Mouse (Mus musculus) forebrain, embryonic 15.5 days (tissue): ENCODE data around the gene Tmem120a. TPM values are rescaled to one million over a fixed set of nuclear protein-coding genes. Genes with fewer than 3 reads are reported as not detected.

ENCODE experiments used
- ATAC-seq: fragments of 200-750 bp; cut with Nextera tagmentation; replicated peaks from 2 replicates; pipeline ENCODE4 v1.8.0; 2017; ENCODE audit warnings: mild to moderate bottlenecking, moderate TSS enrichment, moderate library complexity
- H3K27ac ChIP-seq: fragments of 300-500 bp; sonication (generic); replicated peaks from 2 replicates; pipeline ENCODE4 v1.5.1; 2015; ENCODE audit warnings: mild to moderate bottlenecking, inconsistent platforms
- H3K27me3 ChIP-seq: fragments of 300-500 bp; sonication (generic); 2 replicates; pipeline ENCODE4 v1.6.1; 2015; ENCODE audit warnings: inconsistent platforms
- H3K36me3 ChIP-seq: fragments of 300-500 bp; sonication (generic); 2 replicates; pipeline ENCODE4 v1.6.1; 2015; ENCODE audit warnings: mild to moderate bottlenecking, inconsistent platforms
- H3K4me1 ChIP-seq: fragments of 300-500 bp; sonication (generic); 2 replicates; pipeline ENCODE4 v1.6.1; 2015; ENCODE audit warnings: inconsistent platforms
- H3K4me2 ChIP-seq: fragments of 300-500 bp; sonication (generic); replicated peaks from 2 replicates; pipeline ENCODE4 v1.6.1; 2015; ENCODE audit warnings: mild to moderate bottlenecking, inconsistent platforms
- H3K4me3 ChIP-seq: fragments of 300-500 bp; sonication (generic); 2 replicates; pipeline ENCODE4 v1.5.1; 2015; ENCODE audit warnings: mild to moderate bottlenecking, inconsistent platforms
- H3K9ac ChIP-seq: fragments of 300-500 bp; sonication (generic); replicated peaks from 2 replicates; pipeline ENCODE4 v1.6.1; 2015; ENCODE audit warnings: mild to moderate bottlenecking, inconsistent platforms
- H3K9me3 ChIP-seq: fragments of 300-500 bp; sonication (generic); 2 replicates; pipeline ENCODE4 v1.6.1; 2016; ENCODE audit warnings: inconsistent platforms
- WGBS: fragments of 180-500 bp; shearing (Covaris S2); methylation state at CpG from one replicate; pipeline ENCODE4 v1.1.7; 2015; ENCODE audit warnings: mixed read lengths; 5-methylcytosine and 5-hydroxymethylcytosine counted together
- polyA plus RNA-seq: library from polyadenylated mRNA; unstranded; fragments of >200 nt; fragmentation: Nextera tagmentation; extraction: Ambion mirVana; gene quantifications from 2 replicates; pipeline ENCODE4 v1.2.1, GENCODE M21; 2015

Gene Tmem120a
- polyA plus RNA-seq, 1 experiment from 2014 or later, result 80.7 TPM

GRCm38 (mm10) chr5:135730278-135730677 lies 14.0 kb downstream of the Tmem120a start:
- Histone ChIP-seq H3K4me1 (peaks cover 26% of the 10 kb centered on the region), H3K4me3 (no peak overlapping the region), H3K9ac (no peak overlapping the region), H3K36me3 (peaks cover 67% of the 10 kb centered on the region), H3K27me3 (no peaks in the 10 kb centered on the region), H3K9me3 (no peaks in the 10 kb centered on the region), H3K4me2 (no peak overlapping the region), H3K27ac (no peak overlapping the region)
- 94% methylated on average over 10 of the region's 10 CpGs for WGBS
- no peak for ATAC-seq

GRCm38 (mm10) chr5:135729351-135729750 lies 14.9 kb downstream of the Tmem120a start:
- no peak for ATAC-seq
- Histone ChIP-seq H3K4me2 (no peak overlapping the region), H3K4me1 (peaks cover 35% of the 10 kb centered on the region), H3K36me3 (peaks cover 58% of the 10 kb centered on the region), H3K27me3 (no peaks in the 10 kb centered on the region), H3K4me3 (no peak overlapping the region), H3K27ac (no peak overlapping the region), H3K9ac (no peak overlapping the region), H3K9me3 (no peaks in the 10 kb centered on the region)
- 91% methylated on average over 13 of the region's 13 CpGs for WGBS

GRCm38 (mm10) chr5:135728361-135728760 lies 15.9 kb downstream of the Tmem120a start:
- H3K36me3 ChIP-seq, result peaks cover 48% of the 10 kb centered on the region
- H3K9me3 ChIP-seq, result no peaks in the 10 kb centered on the region
- ATAC-seq, result no peak
- H3K9ac ChIP-seq, result no peak overlapping the region
- H3K4me2 ChIP-seq, result no peak overlapping the region
- no peaks in the 10 kb centered on the region for H3K27me3 ChIP-seq
- peaks cover 43% of the 10 kb centered on the region for H3K4me1 ChIP-seq
- WGBS, result 94% methylated on average over 13 of the region's 13 CpGs
- no peak overlapping the region for H3K27ac ChIP-seq
- H3K4me3 ChIP-seq, result no peak overlapping the region

- Histone ChIP-seq H3K27me3 (no peaks in the 10 kb centered on the region), H3K4me3 (no peak overlapping the region), H3K4me2 (no peak overlapping the region), H3K36me3 (peaks cover 43% of the 10 kb centered on the region), H3K9me3 (no peaks in the 10 kb centered on the region), H3K27ac (no peak overlapping the region), H3K4me1 (peaks cover 47% of the 10 kb centered on the region), H3K9ac (no peak overlapping the region)
- ATAC-seq, result no peak
- 93% methylated on average over 9 of the region's 9 CpGs for WGBS
Observed at GRCm38 (mm10) chr5:135727871-135728270, 16.4 kb downstream of the Tmem120a start.

- H3K4me3 ChIP-seq, result peak overlapping the region; percentile 31
- peak overlapping the region; percentile 95 for H3K27ac ChIP-seq
- no peak for ATAC-seq
- no peaks in the 10 kb centered on the region for H3K9me3 ChIP-seq
- H3K27me3 ChIP-seq, result no peaks in the 10 kb centered on the region
- 58% methylated on average over 2 of the region's 2 CpGs for WGBS
- H3K4me1 ChIP-seq, result peaks cover 56% of the 10 kb centered on the region
- peak overlapping the region; percentile 43 for H3K4me2 ChIP-seq
- peak overlapping the region; percentile 25; the same call in 1 of the 2 replicates for H3K9ac ChIP-seq
- peaks cover 32% of the 10 kb centered on the region for H3K36me3 ChIP-seq
Observed at GRCm38 (mm10) chr5:135726641-135727346, 17.5 kb downstream of the Tmem120a start.

- Histone ChIP-seq H3K9ac (peak overlapping the region; percentile 42), H3K36me3 (peaks cover 24% of the 10 kb centered on the region), H3K9me3 (no peaks in the 10 kb centered on the region), H3K4me2 (peak overlapping the region; percentile 43), H3K27me3 (no peaks in the 10 kb centered on the region), H3K4me1 (peaks cover 56% of the 10 kb centered on the region), H3K27ac (peak overlapping the region; percentile 95), H3K4me3 (peak overlapping the region; percentile 31)
- WGBS, result 22% methylated on average over 6 of the region's 6 CpGs
- ATAC-seq, result no peak; the same call in none of the 2 replicates
Observed at GRCm38 (mm10) chr5:135725991-135726390, 18.3 kb downstream of the Tmem120a start.

- peak overlapping the region; percentile 95 for H3K27ac ChIP-seq
- peaks cover 56% of the 10 kb centered on the region for H3K4me1 ChIP-seq
- WGBS, result 4% methylated on average over 8 of the region's 8 CpGs
Observed at GRCm38 (mm10) chr5:135725391-135725841, 18.8 kb downstream of the Tmem120a start.

GRCm38 (mm10) chr5:135724536-135725322 lies 19.5 kb downstream of the Tmem120a start:
- Histone ChIP-seq H3K36me3 (peaks cover 12% of the 10 kb centered on the region; the same call in 1 of the 2 replicates), H3K4me2 (peak overlapping the region; percentile 43), H3K9me3 (no peaks in the 10 kb centered on the region), H3K9ac (peak overlapping the region; percentile 42), H3K27me3 (no peaks in the 10 kb centered on the region), H3K27ac (peak overlapping the region; percentile 95), H3K4me3 (peak overlapping the region; percentile 31; the same call in 1 of the 2 replicates), H3K4me1 (peaks cover 59% of the 10 kb centered on the region)
- 3% methylated on average over 9 of the region's 9 CpGs for WGBS
- peak; percentile 87 for ATAC-seq

More at GRCm38 (mm10) chr5:135725391-135725841, 18.8 kb downstream of the Tmem120a start:
- peak overlapping the region; percentile 31 for H3K4me3 ChIP-seq
- peak overlapping the region; percentile 43 for H3K4me2 ChIP-seq
- H3K27me3 ChIP-seq, result no peaks in the 10 kb centered on the region
- H3K36me3 ChIP-seq, result peaks cover 19% of the 10 kb centered on the region
- peak; percentile 92 for ATAC-seq
- H3K9me3 ChIP-seq, result no peaks in the 10 kb centered on the region
- H3K9ac ChIP-seq, result peak overlapping the region; percentile 42

- H3K4me1 ChIP-seq, result peaks cover 59% of the 10 kb centered on the region
- no peaks in the 10 kb centered on the region for H3K9me3 ChIP-seq
- peaks cover 4% of the 10 kb centered on the region; the same call in 1 of the 2 replicates for H3K36me3 ChIP-seq
- ATAC-seq, result no peak
- H3K27ac ChIP-seq, result no peak overlapping the region
- WGBS, result 77% methylated on average over 3 of the region's 3 CpGs
- H3K4me3 ChIP-seq, result no peak overlapping the region
- H3K4me2 ChIP-seq, result no peak overlapping the region
- no peak overlapping the region for H3K9ac ChIP-seq
- H3K27me3 ChIP-seq, result no peaks in the 10 kb centered on the region
Observed at GRCm38 (mm10) chr5:135723165-135723751, 21.0 kb downstream of the Tmem120a start.

GRCm38 (mm10) chr5:135722121-135722520 lies 22.1 kb downstream of the Tmem120a start:
- Histone ChIP-seq H3K27me3 (no peaks in the 10 kb centered on the region), H3K9ac (no peak overlapping the region), H3K4me1 (peaks cover 52% of the 10 kb centered on the region), H3K27ac (peak overlapping the region; percentile 63), H3K36me3 (peaks cover 8% of the 10 kb centered on the region; the same call in 1 of the 2 replicates), H3K9me3 (no peaks in the 10 kb centered on the region), H3K4me2 (no peak overlapping the region), H3K4me3 (no peak overlapping the region)
- no peak for ATAC-seq
- 54% methylated on average over 11 of the region's 11 CpGs for WGBS

- H3K9ac ChIP-seq, result no peak overlapping the region
- WGBS, result 94% methylated on average over 8 of the region's 8 CpGs
- no peak for ATAC-seq
- no peaks in the 10 kb centered on the region for H3K9me3 ChIP-seq
- no peak overlapping the region for H3K4me2 ChIP-seq
- peaks cover 17% of the 10 kb centered on the region; the same call in 1 of the 2 replicates for H3K36me3 ChIP-seq
- no peak overlapping the region for H3K27ac ChIP-seq
- no peaks in the 10 kb centered on the region for H3K27me3 ChIP-seq
- H3K4me3 ChIP-seq, result no peak overlapping the region
- peaks cover 42% of the 10 kb centered on the region for H3K4me1 ChIP-seq
Observed at GRCm38 (mm10) chr5:135721076-135721475, 23.2 kb downstream of the Tmem120a start.

GRCm38 (mm10) chr5:135720121-135720520 lies 24.1 kb downstream of the Tmem120a start:
- peaks cover 32% of the 10 kb centered on the region for H3K4me1 ChIP-seq
- H3K36me3 ChIP-seq, result peaks cover 19% of the 10 kb centered on the region; the same call in 1 of the 2 replicates
- ATAC-seq, result no peak
- 58% methylated on average over 3 of the region's 3 CpGs for WGBS
- H3K27me3 ChIP-seq, result no peaks in the 10 kb centered on the region
- no peaks in the 10 kb centered on the region for H3K9me3 ChIP-seq
- no peak overlapping the region for H3K27ac ChIP-seq
- no peak overlapping the region for H3K4me2 ChIP-seq
- H3K9ac ChIP-seq, result no peak overlapping the region
- H3K4me3 ChIP-seq, result no peak overlapping the region
